Mouse (Mus musculus) cortical plate, adult 2 months (tissue): ENCODE measurements around the gene Ddx43.

Experiments
- CTCF ChIP-seq: fragments of 200-500 bp; IDR thresholded peaks from 2 replicates; pipeline ENCODE4 v1.5.1; 2011; ENCODE audit warnings: mild to moderate bottlenecking, control low read depth, low read length; ENCODE audit not compliant: insufficient read depth; ENCODE audit errors: extremely low read depth
- POLR2A ChIP-seq: fragments of 200-500 bp; IDR thresholded peaks from 2 replicates; pipeline ENCODE4 v1.6.1; 2011; ENCODE audit warnings: mild to moderate bottlenecking, low read length, control low read depth; ENCODE audit not compliant: insufficient read depth; ENCODE audit errors: extremely low read depth

GRCm38 (mm10) chr9:78374885-78375389 lies 20.6 kb upstream of the Ddx43 start:
- TF ChIP-seq CTCF = no peak
- no peak for TF ChIP-seq POLR2A
